Mouse (Mus musculus) embryonic facial prominence, embryonic 10.5 days (tissue): ENCODE results near the gene Mbd6. TPM values are rescaled to one million over a fixed set of nuclear protein-coding genes. Genes with fewer than 3 reads are reported as not detected.
"Not testable (repeated sequence)": the region's sequence is repeated elsewhere in the genome, so short reads cannot be mapped to it uniquely, and the experiment has no call there.

Experiments used
- DNase-seq: peaks from one replicate; pipeline ENCODE4 v3.0.0-alpha.2; 2017; ENCODE audit warnings: low spot score
- H3K27ac ChIP-seq: fragments of 300-500 bp; sonication (generic); replicated peaks from 2 replicates; pipeline ENCODE4 v1.5.1; 2016; ENCODE audit warnings: mild to moderate bottlenecking
- H3K27me3 ChIP-seq: fragments of 300-500 bp; sonication (generic); replicated peaks from 2 replicates; pipeline ENCODE4 v1.6.1; 2016; ENCODE audit warnings: low read depth, mild to moderate bottlenecking; ENCODE audit not compliant: poor library complexity, severe bottlenecking
- H3K36me3 ChIP-seq: fragments of 300-500 bp; sonication (generic); replicated peaks from 2 replicates; pipeline ENCODE4 v1.6.1; 2016; ENCODE audit warnings: mild to moderate bottlenecking, moderate library complexity
- H3K4me1 ChIP-seq: fragments of 300-500 bp; sonication (generic); 2 replicates; pipeline ENCODE4 v1.6.1; 2016
- H3K4me3 ChIP-seq: fragments of 300-500 bp; sonication (generic); 2 replicates; pipeline ENCODE4 v1.5.1; 2016; ENCODE audit warnings: mild to moderate bottlenecking, moderate library complexity
- H3K9me3 ChIP-seq: fragments of 300-500 bp; sonication (generic); 2 replicates; pipeline ENCODE4 v1.6.1; 2016; ENCODE audit warnings: mild to moderate bottlenecking
- WGBS: fragments of 180-500 bp; shearing (Covaris S2); methylation state at CpG from one replicate; pipeline ENCODE4 v1.1.7; 2016; 5-methylcytosine and 5-hydroxymethylcytosine counted together
- polyA plus RNA-seq: library from polyadenylated mRNA; unstranded; fragments of >200 nt; fragmentation: Nextera tagmentation; extraction: Ambion mirVana; gene quantifications from 2 replicates; pipeline ENCODE4 v1.2.1, GENCODE M21; 2016

The Mbd6 gene
- polyA plus RNA-seq, 1 experiment from 2014 or later: 12.2 TPM

GRCm38 (mm10) chr10:127324495-127324894, 35.7 kb upstream of the Mbd6 start:
- WGBS: 13% methylated on average over 7 of the region's 7 CpGs
- Histone ChIP-seq H3K36me3 (no peaks in the 10 kb centered on the region), H3K27ac (no peak overlapping the region), H3K4me3 (0 out of 2 replicates have a peak overlapping the region, but pooled peaks have one; percentile 26), H3K9me3 (no peaks in the 10 kb centered on the region), H3K4me1 (peaks cover 29% of the 10 kb centered on the region), H3K27me3 (peaks cover 85% of the 10 kb centered on the region)
- DNase-seq: peak; percentile 77

- Histone ChIP-seq H3K36me3 (no peaks in the 10 kb centered on the region), H3K27me3 (peaks cover 73% of the 10 kb centered on the region), H3K4me1 (peaks cover 29% of the 10 kb centered on the region), H3K27ac (no peak overlapping the region), H3K4me3 (no peak overlapping the region), H3K9me3 (no peaks in the 10 kb centered on the region)
- no peak for DNase-seq
- WGBS: 71% methylated on average over 17 of the region's 17 CpGs
Observed at GRCm38 (mm10) chr10:127323131-127323855, 34.5 kb upstream of the Mbd6 start.

GRCm38 (mm10) chr10:127322669-127323068, 33.9 kb upstream of the Mbd6 start:
- H3K4me3 ChIP-seq: no peak overlapping the region
- no peaks in the 10 kb centered on the region for H3K36me3 ChIP-seq
- H3K4me1 ChIP-seq: peaks cover 29% of the 10 kb centered on the region
- WGBS: 74% methylated on average over 4 of the region's 4 CpGs
- H3K9me3 ChIP-seq: no peaks in the 10 kb centered on the region
- no peak overlapping the region for H3K27ac ChIP-seq
- DNase-seq: no peak
- H3K27me3 ChIP-seq: peaks cover 66% of the 10 kb centered on the region

- H3K36me3 ChIP-seq: no peaks in the 10 kb centered on the region
- H3K27ac ChIP-seq: no peak overlapping the region
- DNase-seq: no peak
- H3K4me1 ChIP-seq: peaks cover 27% of the 10 kb centered on the region
- H3K9me3 ChIP-seq: no peaks in the 10 kb centered on the region
- peaks cover 61% of the 10 kb centered on the region for H3K27me3 ChIP-seq
- H3K4me3 ChIP-seq: no peak overlapping the region
- 64% methylated on average over 13 of the region's 13 CpGs for WGBS
Observed at GRCm38 (mm10) chr10:127322178-127322577, 33.4 kb upstream of the Mbd6 start.

- Histone ChIP-seq H3K36me3 (no peaks in the 10 kb centered on the region), H3K4me1 (peaks cover 22% of the 10 kb centered on the region), H3K27me3 (peaks cover 56% of the 10 kb centered on the region), H3K9me3 (no peaks in the 10 kb centered on the region), H3K27ac (no peak within 1 kb of the TSS), H3K4me3 (no peak within 1 kb of the TSS)
- DNase-seq: no peak
- WGBS: 77% methylated on average over 3 of the region's 3 CpGs
Observed at GRCm38 (mm10) chr10:127321621-127322020, 32.8 kb upstream of the Mbd6 start, which contains the start of gene Arhgap9. Arhgap9 (plus strand) TSS chr10:127321964.

- no peak overlapping the region for H3K27ac ChIP-seq
- no peak overlapping the region for H3K4me3 ChIP-seq
- WGBS: 80% methylated on average over 7 of the region's 7 CpGs
- no peaks in the 10 kb centered on the region for H3K36me3 ChIP-seq
- peaks cover 7% of the 10 kb centered on the region for H3K4me1 ChIP-seq
- H3K9me3 ChIP-seq: no peaks in the 10 kb centered on the region
- H3K27me3 ChIP-seq: peaks cover 39% of the 10 kb centered on the region
- DNase-seq: no peak
Observed at GRCm38 (mm10) chr10:127319969-127320368, 31.2 kb upstream of the Mbd6 start.

- Histone ChIP-seq H3K27me3 (peaks cover 20% of the 10 kb centered on the region), H3K4me3 (no peak overlapping the region), H3K36me3 (no peaks in the 10 kb centered on the region), H3K27ac (no peak overlapping the region), H3K4me1 (no peaks in the 10 kb centered on the region; the same call in 1 of the 2 replicates), H3K9me3 (no peaks in the 10 kb centered on the region)
- WGBS: 56% methylated on average over 4 of the region's 4 CpGs
- DNase-seq: no peak
Observed at GRCm38 (mm10) chr10:127318009-127318408, 29.2 kb upstream of the Mbd6 start.

- no peak overlapping the region for H3K27ac ChIP-seq
- no peaks in the 10 kb centered on the region for H3K36me3 ChIP-seq
- no peak overlapping the region for H3K4me3 ChIP-seq
- peaks cover 12% of the 10 kb centered on the region for H3K27me3 ChIP-seq
- no peaks in the 10 kb centered on the region for H3K9me3 ChIP-seq
- WGBS: 78% methylated on average over 2 of the region's 2 CpGs
- H3K4me1 ChIP-seq: no peaks in the 10 kb centered on the region
- no peak for DNase-seq
Observed at GRCm38 (mm10) chr10:127317277-127317676, 28.5 kb upstream of the Mbd6 start.

GRCm38 (mm10) chr10:127314950-127315349, 26.1 kb upstream of the Mbd6 start:
- 80% methylated on average over 1 of the region's 1 CpGs for WGBS
- not testable (repeated sequence) for DNase-seq, H3K27ac ChIP-seq, H3K36me3 ChIP-seq, H3K27me3 ChIP-seq, H3K4me3 ChIP-seq, H3K9me3 ChIP-seq
- peaks cover 13% of the 10 kb centered on the region for H3K4me1 ChIP-seq

- Histone ChIP-seq H3K36me3 (peaks cover 17% of the 10 kb centered on the region), H3K4me1 (peaks cover 13% of the 10 kb centered on the region)
- not testable (repeated sequence) for H3K9me3 ChIP-seq, H3K27me3 ChIP-seq, DNase-seq, H3K27ac ChIP-seq, H3K4me3 ChIP-seq
- WGBS: 91% methylated on average over 5 of the region's 5 CpGs
Observed at GRCm38 (mm10) chr10:127313516-127313915, 24.7 kb upstream of the Mbd6 start.

- no peaks in the 10 kb centered on the region for H3K9me3 ChIP-seq
- WGBS: 79% methylated on average over 4 of the region's 4 CpGs
- no peak for DNase-seq
- H3K4me3 ChIP-seq: no peak overlapping the region
- H3K4me1 ChIP-seq: peaks cover 13% of the 10 kb centered on the region
- H3K27me3 ChIP-seq: no peaks in the 10 kb centered on the region
- H3K36me3 ChIP-seq: peaks cover 24% of the 10 kb centered on the region
- no peak overlapping the region for H3K27ac ChIP-seq
Observed at GRCm38 (mm10) chr10:127312858-127313257, 24.0 kb upstream of the Mbd6 start.

GRCm38 (mm10) chr10:127312356-127312676, 23.5 kb upstream of the Mbd6 start:
- peak overlapping the region; percentile 92; the same call in 1 of the 2 replicates for H3K27ac ChIP-seq
- WGBS: 1% methylated on average over 4 of the region's 4 CpGs
- H3K4me1 ChIP-seq: peaks cover 13% of the 10 kb centered on the region

More at GRCm38 (mm10) chr10:127312356-127312676, 23.5 kb upstream of the Mbd6 start:
- Histone ChIP-seq H3K36me3 (peaks cover 29% of the 10 kb centered on the region), H3K9me3 (no peaks in the 10 kb centered on the region), H3K27me3 (no peaks in the 10 kb centered on the region), H3K4me3 (peak overlapping the region; percentile 95)
- DNase-seq: peak; percentile 89
